Mouse (Mus musculus) heart, adult 2 months (tissue): ENCODE measurements around the gene Usp7.

ENCODE experiments used
- CTCF ChIP-seq: fragments of 200-600 bp; IDR thresholded peaks from 2 replicates; pipeline ENCODE4 v1.8.1; 2022; ENCODE audit warnings: antibody characterized with exemption, mild to moderate bottlenecking, moderate library complexity
- POLR2A ChIP-seq: fragments of 200-500 bp; IDR thresholded peaks from 2 replicates; pipeline ENCODE4 v1.6.1; 2011; ENCODE audit warnings: mild to moderate bottlenecking, low read depth, low read length, control low read depth; ENCODE audit not compliant: insufficient read depth

- TF ChIP-seq CTCF (no peak), POLR2A (no peak)
Measured at GRCm38 (mm10) chr16:8822586-8822985, 30.5 kb upstream of the Usp7 start.
